Mouse (Mus musculus): ENCODE data around the gene Tardbp. TPM values are rescaled to one million over a fixed set of nuclear protein-coding genes. Genes with fewer than 3 reads are reported as not detected.

Tardbp gene
- total RNA-seq, 2 experiments from 2014 or later: 199 to 221 TPM

DNA sequence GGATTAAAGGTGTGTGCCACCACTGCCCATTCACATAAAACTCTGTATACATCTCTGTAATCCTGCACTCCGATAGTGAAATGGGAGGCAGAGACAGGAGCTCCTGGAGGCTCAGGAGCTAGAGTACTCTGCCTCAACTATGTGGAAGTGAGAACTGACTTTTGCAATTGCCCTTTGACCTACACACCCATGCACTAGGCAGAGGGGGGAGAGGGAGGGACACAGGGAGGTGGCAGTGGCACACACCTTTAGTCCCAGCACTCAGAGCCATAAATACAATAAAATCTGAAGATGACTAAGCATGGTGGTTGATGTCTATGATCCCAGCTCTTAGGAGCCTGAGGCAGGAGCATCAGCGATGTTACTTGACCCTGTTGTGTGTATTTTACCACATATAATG lies 12.6 kb upstream of the Tardbp start:
- no peak for DNase-seq (ENCODE audit: low spot score in 2 of 2)

DNA sequence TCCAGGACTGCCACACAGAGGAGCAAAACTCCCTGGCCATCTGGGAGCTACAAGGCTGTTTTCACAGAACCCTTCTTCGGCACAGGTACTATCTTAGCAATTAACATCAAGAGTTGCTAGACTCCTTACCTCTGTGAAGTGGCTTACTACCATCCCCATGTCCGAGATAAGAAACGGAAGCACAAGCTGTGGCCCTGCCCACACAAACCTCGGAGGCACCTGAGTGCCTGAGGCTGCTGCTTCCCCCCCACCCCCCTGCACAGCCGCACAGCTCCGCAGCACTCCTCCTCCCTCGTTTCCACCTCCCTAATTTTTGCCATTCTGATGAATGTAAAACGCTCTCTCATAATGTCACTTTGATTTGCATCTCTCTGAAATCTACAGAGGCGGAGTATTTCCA lies 11.5 kb upstream of the Tardbp start:
- no peak for DNase-seq (ENCODE audit: low spot score in 2 of 2)

DNA sequence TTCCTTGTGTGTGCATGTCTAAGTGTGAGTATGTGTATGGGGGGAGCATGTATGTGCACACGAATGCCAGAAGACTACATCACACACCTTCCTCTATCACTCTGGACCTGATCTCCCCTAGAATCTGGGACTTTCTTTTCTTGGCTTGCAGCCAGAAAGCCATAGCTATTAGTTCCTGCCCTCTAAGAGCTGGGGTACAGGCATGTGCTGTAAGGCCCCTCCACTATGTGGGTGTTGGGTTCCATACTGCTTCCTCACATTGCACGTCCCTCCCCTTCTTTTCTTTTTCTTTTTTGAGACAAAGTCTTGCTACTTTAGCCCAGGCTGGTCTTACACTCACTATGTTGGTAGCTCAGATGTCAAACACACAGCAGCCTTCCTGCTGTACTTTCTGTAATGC lies 8.5 kb upstream of the Tardbp start:
- no peak for DNase-seq (ENCODE audit: low spot score in 2 of 2)

DNA sequence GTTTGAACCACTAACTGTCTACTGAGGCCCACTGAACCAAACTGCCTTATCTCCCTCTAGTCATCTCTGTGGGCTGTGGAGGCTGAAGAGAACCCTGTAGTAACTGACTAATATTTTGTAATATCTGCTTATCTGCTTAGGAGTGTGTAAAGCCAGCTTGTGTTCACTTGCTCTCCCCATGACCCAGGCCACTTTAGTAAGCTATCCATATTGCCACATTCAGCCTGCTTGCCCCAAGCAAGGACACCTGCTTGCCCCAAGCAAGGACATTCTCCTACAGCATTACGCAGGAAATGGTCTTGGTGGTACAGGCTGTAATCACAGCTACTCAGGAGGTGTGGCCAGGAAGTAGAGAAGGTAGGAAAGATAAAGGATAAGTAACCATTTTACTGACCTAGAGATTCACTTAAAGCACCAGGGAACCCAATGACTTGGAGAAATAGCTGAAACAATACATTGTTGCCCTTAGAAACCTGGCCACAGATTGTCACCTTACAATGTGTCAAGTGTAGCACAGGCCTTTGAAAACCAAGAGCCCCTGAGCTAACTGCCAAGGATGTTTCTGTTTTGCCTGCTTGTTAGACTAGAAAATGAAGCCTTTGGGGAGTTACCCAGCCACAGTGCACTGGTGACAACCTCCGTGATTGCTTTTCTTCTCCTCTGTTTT lies 6.7 kb upstream of the Tardbp start:
- no peak for DNase-seq (ENCODE audit: low spot score in 2 of 2)

DNA sequence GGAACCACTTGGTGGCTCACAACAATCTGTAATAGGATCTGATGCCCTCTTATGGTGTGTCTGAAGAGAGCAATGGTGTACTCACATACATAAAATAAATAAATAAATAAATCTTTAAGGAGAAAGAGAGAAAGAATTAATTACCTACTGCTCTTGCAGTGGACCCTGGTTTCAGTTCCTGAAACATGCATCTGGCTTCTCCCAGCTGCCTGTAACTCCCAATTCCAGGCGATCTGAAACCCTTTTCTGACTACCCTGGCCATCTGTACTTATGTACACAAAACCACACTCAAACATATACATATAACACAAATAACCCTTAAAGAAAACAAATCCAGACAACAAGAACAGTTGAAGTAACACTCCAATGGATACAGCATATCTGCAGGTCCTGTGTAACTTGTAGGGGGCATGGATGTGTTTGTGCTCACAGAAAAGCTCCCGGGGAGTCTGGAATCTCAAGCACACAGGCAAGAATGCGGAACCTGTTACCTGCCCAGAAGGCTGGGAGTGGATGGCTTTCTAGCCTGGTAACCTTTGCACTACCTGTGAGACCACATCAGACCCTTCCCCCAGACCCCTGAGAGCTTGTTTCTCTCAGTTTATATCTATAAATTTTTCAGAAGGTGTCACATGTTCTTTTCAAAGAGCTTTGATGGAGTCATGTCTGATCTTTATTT lies 5.3 kb upstream of the Tardbp start:
- DNase-seq (ENCODE audit: low spot score in 2 of 2): no peak

DNA sequence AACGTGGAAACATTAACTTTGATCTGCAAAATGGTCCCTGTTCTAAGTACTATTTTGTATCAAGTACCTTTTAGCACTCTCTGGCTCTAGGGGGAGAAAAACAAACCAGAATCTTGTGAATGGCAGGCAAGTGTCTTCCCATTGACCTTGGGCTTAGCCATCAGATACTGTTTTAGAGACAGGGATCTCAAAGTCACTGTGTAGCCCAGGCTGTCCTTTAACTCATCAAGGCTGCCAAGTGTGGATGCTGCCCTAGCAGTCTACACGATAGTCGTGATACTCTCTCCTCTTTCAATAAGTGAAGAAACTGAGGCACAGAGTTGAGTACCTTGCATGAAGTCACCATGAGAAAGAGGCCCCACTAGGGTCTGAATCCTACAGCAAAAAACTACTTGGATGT lies 427 bp upstream of the Tardbp start:
- no peak for DNase-seq (ENCODE audit: low spot score in 2 of 2)

DNA sequence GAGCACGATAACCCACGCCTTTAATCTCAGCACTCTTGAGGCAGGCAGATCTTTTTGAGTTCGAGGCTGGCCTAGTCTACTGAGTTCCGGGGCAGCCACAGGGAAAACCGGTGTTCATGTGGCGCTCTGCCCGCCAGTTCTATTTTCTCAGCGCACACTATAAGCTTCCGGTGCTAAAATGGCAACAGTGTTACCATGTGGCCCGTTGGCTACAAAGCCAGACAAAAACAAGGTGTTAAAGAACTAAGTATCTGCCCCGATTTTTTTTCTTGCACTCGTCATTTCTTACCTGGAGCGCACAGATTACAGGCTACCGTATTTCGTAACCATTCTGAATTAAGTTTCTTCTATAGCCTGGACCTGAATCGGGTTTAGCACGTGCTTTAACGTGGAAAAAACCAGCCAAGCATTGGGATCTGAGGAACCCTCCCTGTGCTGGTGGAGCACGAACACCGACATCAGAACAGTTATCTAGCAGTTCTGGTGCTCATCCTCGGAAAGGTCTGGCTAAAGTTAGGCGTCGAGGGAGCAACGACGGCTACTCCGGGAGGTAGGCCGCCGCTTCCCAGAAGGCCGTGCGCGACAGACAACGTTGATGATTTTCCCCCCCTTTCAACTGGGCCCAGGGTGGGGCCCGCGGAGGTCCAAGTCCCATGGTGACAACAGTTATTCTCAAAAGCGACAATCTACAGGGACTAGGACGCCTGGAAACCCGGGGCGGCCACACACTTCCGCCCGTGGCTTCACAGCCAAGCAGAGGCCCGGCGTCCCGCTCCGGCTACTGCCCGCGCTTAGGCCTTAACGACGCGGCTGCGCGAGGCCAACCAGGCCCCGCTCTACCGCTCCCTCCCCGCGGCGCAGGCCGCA lies 830 bp downstream of the Tardbp start:
- DNase-seq (ENCODE audit: low spot score in 2 of 2): peak in 1 of 2 experiments; percentile 47

DNA sequence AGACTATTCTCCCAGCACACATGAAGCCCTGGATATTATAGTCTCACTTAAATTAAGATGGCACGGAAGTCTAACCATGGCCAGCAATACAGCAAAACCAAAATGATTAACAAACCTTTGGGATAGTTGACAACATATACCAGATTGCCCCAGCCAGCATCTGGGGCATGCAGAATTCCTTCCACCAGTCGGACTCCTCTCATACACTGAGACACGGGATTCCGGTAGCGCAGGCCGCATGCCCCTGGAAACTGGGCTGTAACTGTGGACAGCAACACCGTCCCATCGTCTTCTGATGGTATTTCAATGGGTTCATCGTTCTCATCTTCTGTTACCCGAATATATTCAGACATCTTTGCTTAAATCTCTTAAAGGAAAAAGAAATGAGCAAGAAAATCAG lies 1.8 kb downstream of the Tardbp start:
- no peak for DNase-seq (ENCODE audit: low spot score in 2 of 2)

DNA sequence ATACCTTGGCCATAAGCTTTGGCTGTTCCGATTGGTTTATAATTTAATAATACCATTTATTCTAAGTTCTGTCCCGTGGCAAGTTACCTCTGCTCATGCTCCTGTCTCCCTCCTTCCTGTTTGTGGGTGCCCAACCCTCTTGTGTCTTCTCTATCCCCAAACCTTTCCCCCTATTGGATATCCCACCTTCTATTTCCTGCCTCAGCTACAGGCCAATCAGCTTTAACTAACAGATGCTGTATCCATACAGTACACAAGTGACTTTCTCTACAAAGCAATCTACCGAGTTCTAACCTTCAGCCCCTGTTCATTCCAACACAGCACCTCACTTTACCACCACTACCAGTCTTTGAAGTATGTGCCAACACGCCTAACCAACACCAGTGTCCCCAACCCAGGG lies 3.2 kb downstream of the Tardbp start:
- DNase-seq (ENCODE audit: low spot score in 2 of 2): no peak

DNA sequence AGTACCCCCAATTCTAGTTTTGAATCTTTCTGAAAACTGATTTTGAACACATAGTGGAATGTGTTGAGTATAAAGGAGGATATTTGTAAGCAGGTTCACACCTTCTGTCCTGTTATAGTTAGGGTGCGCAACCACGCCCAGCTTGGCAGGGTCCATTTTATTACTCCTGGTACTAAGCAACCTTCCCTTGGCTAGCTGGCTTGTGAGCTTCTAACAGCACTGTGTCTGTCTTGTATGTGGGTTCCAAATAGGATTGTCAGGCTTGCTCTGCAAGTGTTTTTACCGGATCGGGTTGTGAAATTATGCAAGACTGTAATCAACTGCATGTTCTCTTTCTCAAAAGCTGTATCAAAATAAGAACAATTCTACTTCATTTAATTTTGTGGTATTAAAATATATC lies 4.3 kb downstream of the Tardbp start:
- no peak for DNase-seq (ENCODE audit: low spot score in 2 of 2)

DNA sequence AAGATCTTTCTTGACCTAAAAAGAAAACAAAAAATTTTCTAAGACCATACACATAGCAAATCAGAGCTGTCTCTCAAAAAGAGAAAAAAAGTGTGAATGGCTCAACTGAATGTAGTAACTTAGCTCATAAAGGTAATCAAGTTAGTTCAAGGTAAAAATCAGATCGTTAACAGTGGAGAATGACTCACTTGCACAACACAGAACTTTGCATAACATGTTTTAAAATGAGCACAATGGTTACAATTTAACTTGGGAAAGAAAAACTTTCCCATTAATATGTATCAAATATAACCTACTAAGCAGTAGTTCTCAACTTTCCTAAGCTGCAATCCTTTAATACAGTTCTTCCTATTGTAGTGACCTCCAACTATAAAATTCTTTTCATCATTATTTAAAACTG lies 6.1 kb downstream of the Tardbp start:
- no peak for DNase-seq (ENCODE audit: low spot score in 2 of 2)

DNA sequence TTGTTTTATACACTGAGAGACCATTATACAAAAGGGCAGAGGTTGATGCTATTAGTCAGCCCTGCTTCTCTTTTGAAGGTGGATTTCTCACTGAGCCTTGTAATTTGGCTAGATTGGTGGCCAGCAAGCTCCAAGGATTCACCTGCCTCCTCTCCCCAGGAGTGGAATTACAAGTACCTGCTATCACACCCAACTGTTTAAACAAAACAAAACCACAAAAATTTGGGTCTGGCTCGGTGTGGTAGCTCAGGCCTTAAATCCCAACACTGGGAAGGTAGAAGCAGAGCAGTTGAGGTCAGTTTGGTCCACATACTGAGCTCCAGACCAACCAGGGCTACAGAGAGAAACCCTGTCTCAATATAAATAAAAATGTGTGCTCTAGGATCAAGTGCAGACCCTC lies 7.0 kb downstream of the Tardbp start:
- no peak for DNase-seq (ENCODE audit: low spot score in 2 of 2)

DNA sequence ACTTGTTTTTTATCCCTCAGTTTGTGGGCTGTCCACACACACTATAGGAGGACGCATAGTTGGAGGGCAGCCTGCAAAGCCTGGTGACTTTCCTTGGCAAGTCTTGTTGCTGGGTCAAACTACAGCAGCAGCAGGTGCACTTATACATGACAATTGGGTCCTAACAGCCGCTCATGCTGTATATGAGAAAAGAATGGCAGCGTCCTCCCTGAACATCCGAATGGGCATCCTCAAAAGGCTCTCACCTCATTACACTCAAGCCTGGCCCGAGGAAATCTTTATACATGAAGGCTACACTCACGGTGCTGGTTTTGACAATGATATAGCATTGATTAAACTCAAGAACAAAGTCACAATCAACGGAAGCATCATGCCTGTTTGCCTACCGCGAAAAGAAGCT lies 13.1 kb downstream of the Tardbp start:
- no peak for DNase-seq (ENCODE audit: low spot score in 2 of 2)

DNA sequence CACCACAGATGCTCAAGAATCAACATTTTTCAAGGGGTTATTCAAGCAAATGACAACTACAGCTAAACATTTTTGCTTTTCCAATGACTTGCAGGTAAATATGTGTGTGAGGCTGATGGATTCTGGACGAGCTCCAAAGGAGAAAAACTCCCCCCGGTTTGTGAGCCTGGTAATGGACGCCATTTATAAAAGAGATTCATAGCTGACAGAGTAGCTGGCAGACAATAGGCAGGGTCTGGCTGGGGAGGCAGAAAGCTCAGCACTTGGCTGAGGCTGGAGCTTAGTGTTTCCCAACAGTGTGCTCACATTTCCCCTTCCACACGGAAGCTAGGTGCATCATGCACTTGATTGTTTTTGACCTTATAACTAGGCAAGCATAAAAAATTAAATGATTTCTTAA lies 14.3 kb downstream of the Tardbp start:
- no peak for DNase-seq (ENCODE audit: low spot score in 2 of 2)

DNA sequence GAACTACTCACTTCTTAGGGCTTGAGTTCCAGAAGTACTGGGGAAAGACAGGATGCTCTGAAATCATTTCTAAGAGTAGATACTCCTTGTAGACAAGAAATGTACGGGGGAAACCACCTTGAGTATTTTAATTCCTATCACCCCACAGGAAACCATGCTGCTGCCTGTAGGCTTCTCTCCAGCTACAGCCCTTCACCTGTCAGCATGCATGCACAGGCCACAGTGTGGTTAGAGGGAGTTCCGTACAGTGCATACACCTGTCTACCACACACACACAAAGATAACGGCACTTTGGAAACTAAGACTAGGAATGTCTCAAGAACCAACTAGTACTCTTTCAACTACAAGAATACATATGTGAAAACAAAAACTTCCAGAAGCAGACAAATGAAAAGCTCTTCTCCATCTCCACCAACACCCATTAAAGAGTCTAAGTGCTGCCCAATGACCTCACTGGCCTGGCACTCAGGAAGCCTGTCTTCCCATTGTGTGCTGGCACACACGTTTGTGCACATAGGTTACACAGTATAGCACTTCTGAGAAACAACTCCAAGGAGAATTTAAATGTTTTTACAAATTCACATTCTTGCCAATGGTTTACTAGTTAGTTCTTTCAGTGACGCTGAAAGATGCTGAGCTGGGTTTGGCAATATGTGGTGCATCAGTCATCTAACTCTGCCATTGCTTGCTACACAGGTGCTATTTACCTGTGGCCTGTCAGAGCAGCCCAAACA lies 16.0 kb downstream of the Tardbp start:
- DNase-seq (ENCODE audit: low spot score in 2 of 2): no peak

DNA sequence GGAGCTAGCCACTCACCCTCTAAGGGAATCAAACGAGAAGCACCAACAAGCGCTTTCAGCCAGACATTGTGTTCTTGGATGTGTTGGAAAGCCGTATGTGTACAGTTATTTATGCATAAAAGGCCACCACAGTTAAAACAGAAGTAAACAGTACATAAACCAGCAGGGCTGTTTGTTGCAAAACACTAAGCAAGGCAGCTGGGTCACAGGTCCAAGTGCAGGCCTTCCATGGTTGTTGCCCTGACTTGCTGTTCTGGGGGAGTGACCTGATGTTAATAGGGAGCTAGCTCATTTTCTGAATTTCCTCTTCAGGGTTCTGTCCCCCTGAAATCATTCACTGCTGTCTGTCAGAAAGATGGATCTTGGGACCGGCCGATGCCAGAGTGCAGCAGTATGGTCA lies 17.0 kb downstream of the Tardbp start:
- DNase-seq (ENCODE audit: low spot score in 2 of 2): no peak

DNA sequence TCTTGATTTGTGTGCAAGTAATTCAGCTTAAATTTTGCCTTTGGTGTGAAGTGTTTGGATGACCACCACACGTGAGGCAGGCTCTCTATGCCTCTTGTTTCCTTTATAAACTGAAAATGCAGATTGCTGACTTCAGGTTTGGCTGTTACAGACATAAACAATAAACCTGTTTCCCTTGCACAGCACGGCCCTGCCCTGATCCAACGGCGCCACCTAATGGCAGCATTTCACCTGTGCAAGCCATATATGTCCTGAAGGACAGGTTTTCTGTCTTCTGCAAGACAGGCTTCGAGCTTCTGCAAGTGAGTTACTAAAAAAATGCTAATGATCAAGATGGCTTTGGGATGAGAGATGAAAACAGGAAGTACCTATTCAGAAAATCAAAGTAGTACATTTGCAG lies 19.1 kb downstream of the Tardbp start:
- DNase-seq (ENCODE audit: low spot score in 2 of 2): peak; percentile 80 to 83

DNA sequence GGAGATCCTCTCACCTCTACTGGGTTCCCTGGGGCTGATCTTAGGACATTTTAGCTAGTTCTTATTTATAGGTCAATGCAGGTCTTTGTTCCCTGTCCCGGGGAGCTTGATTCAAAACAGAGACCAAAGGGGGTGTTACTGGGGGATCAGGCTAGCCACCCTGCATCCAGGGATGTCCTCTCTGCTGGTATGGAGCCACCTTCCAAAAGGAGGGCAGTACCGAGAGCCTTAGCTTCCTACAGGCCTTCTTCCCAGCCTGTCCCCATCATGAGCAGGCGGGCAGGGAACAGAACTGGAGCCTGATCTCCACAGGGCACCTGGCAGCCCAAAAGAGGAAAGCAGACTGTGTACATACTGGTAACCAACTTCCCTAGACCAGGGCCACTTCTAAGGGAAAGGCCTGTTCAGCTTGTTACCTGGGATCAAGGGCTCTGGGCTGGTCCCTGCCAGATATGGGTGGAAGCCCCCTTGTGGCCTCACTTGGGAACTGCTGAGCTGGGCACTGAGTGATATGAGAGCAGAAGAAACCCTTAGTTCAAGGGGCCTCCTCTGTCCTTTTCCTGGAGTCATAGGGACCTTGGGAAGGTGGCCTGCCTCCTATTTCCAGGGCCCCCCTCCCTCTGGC lies 22.2 kb downstream of the Tardbp start:
- DNase-seq (ENCODE audit: low spot score in 2 of 2): peak; percentile 74 to 77

DNA sequence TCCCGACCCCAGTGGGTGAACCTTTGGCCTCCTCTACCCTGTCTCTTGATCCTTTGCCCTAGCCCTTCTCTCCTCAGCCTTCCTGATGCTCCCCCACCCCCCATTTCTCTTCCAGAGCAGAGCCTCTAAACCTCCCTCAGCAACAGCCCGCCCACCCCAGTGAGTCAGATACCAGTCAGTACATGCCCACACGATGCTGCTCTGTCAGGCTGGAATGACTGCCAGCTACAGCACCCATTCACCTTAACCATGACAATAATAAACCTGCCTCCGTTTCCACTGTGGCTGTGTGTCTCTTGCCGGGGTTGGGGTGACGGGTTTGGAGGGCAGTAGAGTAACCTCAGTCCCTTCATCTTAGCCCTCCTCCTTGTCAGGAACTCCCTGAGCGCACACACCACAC lies 22.7 kb downstream of the Tardbp start:
- DNase-seq (ENCODE audit: low spot score in 2 of 2): no peak

DNA sequence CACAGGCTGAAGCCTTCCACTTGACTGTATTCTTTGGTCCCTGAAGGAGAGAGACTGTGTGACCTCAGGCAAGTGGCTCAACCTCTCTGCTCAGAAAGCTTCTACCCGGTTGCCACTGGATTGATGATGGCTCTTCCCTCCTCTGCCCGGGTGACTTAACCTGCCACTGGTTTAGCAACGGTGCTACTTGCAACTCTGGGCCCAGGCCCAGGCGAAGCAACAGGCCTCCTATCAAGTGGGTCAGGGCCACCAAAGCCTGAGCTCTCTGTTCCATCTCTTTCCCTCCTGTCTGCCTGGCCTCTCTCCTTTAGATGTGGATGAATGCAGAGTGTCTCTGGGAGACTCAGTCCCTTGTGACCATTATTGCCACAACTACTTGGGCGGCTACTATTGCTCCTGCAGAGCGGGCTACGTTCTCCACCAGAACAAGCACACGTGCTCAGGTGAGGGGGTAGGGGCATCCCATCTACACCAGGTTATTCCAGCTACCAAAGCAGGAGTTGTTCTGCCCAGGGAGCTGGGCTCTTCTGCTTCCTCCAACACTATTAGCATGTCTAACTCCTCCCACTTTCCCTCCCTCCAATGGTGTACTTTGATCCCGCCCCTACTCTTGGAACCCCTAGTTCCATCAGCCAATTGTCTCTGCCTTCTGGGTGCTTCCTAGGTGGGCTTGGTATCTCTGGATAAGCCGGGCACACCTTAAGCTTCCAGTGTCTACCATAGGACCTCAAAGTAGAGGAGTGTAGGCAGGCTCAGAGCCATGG lies 23.3 kb downstream of the Tardbp start:
- DNase-seq (ENCODE audit: low spot score in 2 of 2): no peak
